Mouse (Mus musculus) gastrocnemius, postnatal 14 days (tissue): ENCODE measurements around the gene Nkrf. TPM values are rescaled to one million over a fixed set of nuclear protein-coding genes. Genes with fewer than 3 reads are reported as not detected.

Source experiments
- DNase-seq: peaks from one replicate; pipeline ENCODE4 v3.0.0; 2021; ENCODE audit warnings: mixed read lengths
- intact Hi-C: fragments of 180-260 bp; cut with DNase I; formaldehyde crosslinking; loops from one replicate; pipeline ENCODE4 v1.15.1; 2025; ENCODE audit warnings: low total_unique reads
- total RNA-seq, 2 experiments: library from RNA; stranded (reverse); gene quantifications; 2 replicates each; pipeline ENCODE4 v1.2.3; 2021

Gene Nkrf
- total RNA-seq, 2 experiments from 2014 or later = 3.7 to 4.2 TPM

DNA sequence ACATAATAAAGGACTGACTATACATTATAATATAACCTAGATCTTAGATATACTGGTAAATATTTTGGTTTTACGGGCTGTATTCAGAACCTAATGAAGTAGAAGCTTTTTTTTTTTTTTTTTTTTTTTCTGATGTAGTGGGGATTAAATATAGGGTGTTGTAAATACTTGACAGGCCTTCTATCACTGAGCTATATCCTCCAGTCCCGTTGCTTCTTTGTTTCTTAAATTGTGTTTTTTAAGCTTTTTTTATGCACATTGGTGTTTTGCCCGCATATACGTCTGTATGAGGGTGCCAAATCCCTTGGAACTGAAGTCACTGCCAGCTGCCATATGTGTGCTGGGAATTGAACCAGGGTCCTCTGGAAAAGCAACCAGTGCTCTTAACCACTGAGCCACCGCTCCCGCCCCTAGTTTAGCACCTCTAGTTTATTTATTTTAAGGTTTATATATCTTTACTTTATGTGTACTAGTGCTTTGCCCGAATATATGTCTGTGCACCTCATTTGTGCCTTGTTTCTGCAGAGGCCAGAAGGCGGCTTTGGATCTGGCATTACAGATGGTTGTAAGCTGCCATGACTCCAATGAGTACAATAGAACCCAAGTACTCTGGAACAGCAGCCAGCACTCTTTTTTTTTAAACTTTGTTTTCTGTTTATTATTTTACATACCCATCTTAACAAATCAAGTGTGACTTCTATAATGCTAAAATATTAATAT is 37.9 kb downstream of the Nkrf start:
- no peak for DNase-seq
- intact Hi-C loops = no loop called here

DNA sequence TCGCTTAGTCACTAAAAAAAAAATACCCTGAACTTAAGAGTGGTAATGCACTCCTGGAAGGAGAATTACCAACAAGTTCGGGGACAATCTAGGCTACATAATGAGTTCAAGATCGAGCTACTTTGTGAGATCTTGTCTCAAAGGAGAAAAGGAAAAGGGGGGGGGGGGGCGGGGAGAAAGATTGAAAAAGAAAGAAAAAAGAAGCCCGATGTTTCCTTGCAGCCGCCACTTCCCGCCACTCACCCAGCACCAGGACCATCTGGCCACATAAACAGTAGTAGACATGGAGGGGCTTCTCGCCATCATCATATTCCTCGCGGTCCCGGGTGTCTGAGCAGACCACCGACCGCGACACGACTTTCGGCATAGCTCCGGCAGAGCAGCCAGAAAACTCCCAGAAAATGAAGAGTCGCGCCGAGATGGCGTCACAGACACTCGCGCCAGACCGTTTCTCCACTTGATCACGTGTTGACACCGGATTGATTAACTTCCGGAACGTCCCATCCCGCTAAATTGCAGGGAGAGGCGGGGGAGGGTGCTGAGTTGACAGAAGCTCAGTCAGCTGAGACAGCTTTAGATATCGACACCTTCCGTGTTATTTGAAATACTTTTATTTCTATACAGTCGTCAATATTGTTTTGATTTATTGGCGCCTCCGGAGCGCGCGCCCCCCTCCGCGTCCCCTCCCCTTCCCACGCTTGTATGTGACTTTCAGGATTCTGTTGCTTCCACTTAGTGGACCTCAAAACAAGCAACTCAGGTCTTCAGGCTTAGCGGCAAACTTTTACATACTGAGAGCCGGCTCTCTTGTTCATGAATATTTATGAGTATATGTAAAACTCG is 38.7 kb downstream of the Nkrf start:
- DNase-seq = peak; percentile 79
- intact Hi-C loops = no loop called here

DNA sequence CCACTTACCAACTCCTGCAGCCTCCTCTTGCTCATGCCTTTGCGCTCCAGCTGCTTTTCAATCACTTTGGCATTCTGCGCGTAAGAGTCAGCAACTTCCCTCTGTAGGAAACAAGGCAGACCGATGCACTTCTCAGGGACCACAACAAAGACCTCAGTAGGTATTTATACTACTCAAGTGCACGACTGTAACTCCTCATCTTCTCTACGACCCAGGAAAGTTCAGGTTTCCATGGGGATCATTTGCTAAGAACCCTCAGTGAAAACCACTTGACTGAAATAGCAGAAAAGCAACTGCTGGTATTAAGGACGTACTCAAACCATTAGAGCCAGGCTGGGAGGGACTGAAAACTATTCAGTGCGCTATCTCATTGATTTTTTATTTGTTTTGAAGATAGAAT is 50.1 kb downstream of the Nkrf start:
- no peak for DNase-seq
- intact Hi-C loops = no loop called here

DNA sequence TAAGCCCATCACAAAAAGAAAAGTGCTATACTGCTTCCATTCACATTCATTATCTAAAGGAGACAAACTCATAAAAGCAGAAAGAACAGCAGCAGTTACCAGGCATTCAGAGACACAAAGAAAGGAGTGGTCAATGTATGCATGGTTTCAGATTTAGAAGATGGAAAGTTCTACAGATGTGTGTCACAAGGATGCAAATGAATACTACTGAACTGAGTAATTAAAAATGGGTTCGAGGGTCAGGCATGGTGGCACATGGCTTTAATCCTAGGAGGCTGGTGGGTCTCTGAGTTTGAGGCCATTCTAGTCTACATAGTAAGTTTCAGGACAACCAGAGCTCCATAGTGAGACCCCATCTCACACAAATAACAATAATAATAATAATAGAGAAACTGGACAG is 55.5 kb downstream of the Nkrf start:
- no peak for DNase-seq
- intact Hi-C loops = no loop called here

DNA sequence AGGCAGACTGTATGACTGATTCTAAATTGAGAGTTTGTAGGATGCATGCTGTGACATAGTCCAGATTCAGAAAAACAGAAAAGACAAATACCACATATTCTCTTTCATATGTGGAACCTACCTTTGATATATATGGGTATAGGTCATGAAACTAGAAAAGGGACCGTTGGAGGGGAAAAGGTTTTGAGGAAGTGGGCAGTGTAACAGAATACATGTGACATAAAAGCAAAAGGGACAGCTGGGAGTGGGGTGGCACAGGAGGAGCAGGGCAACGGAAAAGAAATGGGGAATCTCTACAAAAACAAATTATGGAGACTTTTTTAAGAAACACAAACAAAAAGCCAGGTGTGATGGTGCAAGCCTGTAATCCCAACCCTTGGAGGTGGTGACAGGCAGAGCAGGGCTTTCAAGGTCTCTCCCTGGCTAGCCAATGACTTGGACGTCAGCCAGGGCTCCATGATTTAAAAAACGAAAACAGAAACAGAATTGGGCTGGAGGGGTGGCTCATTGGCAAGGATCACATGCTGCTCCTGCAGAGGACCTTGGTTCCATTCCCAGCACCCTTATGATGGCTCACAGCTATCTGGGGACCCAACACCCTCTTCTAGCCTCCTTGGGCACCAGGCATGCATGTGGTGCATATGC is 59.2 kb downstream of the Nkrf start:
- intact Hi-C loops = no loop called here
- no peak for DNase-seq

DNA sequence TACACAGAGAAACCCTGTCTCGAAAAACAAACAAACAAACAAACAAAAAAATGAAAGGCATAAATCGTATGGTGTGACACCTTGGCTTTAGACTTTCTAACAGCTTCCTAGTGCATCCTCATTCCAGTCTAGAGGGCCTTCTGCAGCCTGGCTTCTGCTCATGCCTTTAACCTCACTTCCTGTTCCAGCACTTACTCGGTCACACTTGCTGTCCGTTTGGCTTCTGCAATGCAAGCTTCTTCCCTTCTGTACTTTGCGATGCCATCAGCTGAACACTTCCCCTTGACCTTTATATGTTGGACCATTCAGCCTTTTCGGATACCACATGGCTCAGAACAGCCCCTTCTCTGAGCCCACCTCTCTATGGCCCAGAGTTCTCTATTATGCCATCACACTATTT is 61.0 kb downstream of the Nkrf start:
- no peak for DNase-seq
- intact Hi-C loops = no loop called here

DNA sequence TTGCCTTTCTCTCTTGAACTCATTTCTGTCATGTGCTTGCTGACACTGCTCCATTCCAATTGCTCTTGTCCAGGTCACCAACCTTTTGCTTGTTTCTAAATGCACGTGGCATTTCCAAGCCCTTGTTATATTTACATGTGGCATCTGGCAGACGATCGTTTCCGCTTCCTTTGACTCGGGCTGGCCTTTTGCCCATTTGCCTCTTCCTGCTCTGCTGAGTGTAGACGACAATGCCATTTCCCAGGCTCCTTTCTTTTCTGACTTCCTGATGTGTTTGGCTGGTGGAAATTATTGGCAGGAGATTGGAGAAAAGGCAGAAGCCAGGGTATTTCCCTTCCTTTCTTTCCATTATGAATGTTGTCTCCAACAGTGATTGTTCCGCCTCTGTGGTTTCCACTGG is 63.3 kb downstream of the Nkrf start:
- DNase-seq = peak; percentile 26
- intact Hi-C loops = loop anchor here (10.0 kb wide), 1 partner anchor 65 kb away; the partner anchor contains the start of gene Nkrf

Other genes with a start within 250 kb of the Nkrf start
- under 1 TPM in 1 of 2 experiments, not detected in 1; 0.25 TPM for gene Slc25a43, start 159.2 kb downstream of the Nkrf start, total RNA-seq
- gene Slc25a5, start 107.2 kb downstream of the Nkrf start, total RNA-seq = 100 to 1,000 TPM; 163 to 168 TPM
- 10 to 100 TPM; 36.8 to 38.6 TPM for gene Ube2a, start 29.0 kb downstream of the Nkrf start, total RNA-seq
- 10 to 100 TPM; 11.3 to 11.7 TPM for gene C330007P06Rik, start 28.8 kb downstream of the Nkrf start, total RNA-seq
- gene Sept6, start 88.9 kb upstream of the Nkrf start, total RNA-seq = 1 to 10 TPM; 4.3 to 7.0 TPM
- not detected for gene Sowahd, start 145.9 kb upstream of the Nkrf start, total RNA-seq
- 100 to 1,000 TPM; 417 to 466 TPM for gene Rpl39, start 182.5 kb upstream of the Nkrf start, total RNA-seq
- gene Upf3b, start 207.4 kb upstream of the Nkrf start, total RNA-seq = 1 to 10 TPM; 8.5 to 9.4 TPM
- 1 to 10 TPM; 6.6 to 7.2 TPM for gene Nkap, start 223.9 kb upstream of the Nkrf start, total RNA-seq